Mouse (Mus musculus) ES-Bruce4 (cell line): Measurements from ENCODE around the gene Zfp664. TPM values are rescaled to one million over a fixed set of nuclear protein-coding genes. Genes with fewer than 3 reads are reported as not detected.

Experiments used
- H3K27ac ChIP-seq: 2 replicates; pipeline ENCODE4 v1.5.1; 2012; ENCODE audit warnings: low read length, inconsistent platforms; ENCODE audit not compliant: insufficient read depth
- H3K27me3 ChIP-seq: 2 replicates; pipeline ENCODE4 v1.6.1; 2012; ENCODE audit warnings: mild to moderate bottlenecking, low read length, inconsistent platforms; ENCODE audit not compliant: control insufficient read depth, poor library complexity, insufficient read depth, severe bottlenecking
- H3K36me3 ChIP-seq: 2 replicates; pipeline ENCODE4 v1.6.1; 2012; ENCODE audit warnings: inconsistent platforms, mild to moderate bottlenecking, low read length, moderate library complexity; ENCODE audit not compliant: control insufficient read depth, poor library complexity, insufficient read depth, severe bottlenecking
- H3K4me1 ChIP-seq: one replicate; pipeline ENCODE4 v1.8.1; 2011; ENCODE audit warnings: low read length; ENCODE audit not compliant: control insufficient read depth, insufficient read depth
- H3K4me3 ChIP-seq: 2 replicates; pipeline ENCODE4 v1.5.1; 2011; ENCODE audit warnings: low read depth, mild to moderate bottlenecking, low read length
- H3K9ac ChIP-seq: 2 replicates; pipeline ENCODE4 v1.6.1; 2012; ENCODE audit warnings: low read depth, mild to moderate bottlenecking, inconsistent platforms; ENCODE audit not compliant: poor library complexity, severe bottlenecking
- H3K9me3 ChIP-seq: replicated peaks from 2 replicates; pipeline ENCODE4 v1.6.1; 2012; ENCODE audit warnings: mild to moderate bottlenecking, low read length, inconsistent platforms; ENCODE audit not compliant: control insufficient read depth, poor library complexity, insufficient read depth, severe bottlenecking
- CTCF ChIP-seq: IDR thresholded peaks from one replicate; pipeline ENCODE4 v1.8.1; 2011; ENCODE audit warnings: low read depth, low read length
- EP300 ChIP-seq: IDR thresholded peaks from 2 replicates; pipeline ENCODE4 v1.6.1; 2011; ENCODE audit warnings: low read depth, low read length; ENCODE audit not compliant: insufficient read depth
- POLR2A ChIP-seq: IDR thresholded peaks from one replicate; pipeline ENCODE4 v1.8.1; 2011; ENCODE audit warnings: low read length; ENCODE audit not compliant: insufficient read depth
- polyA plus RNA-seq: library from polyadenylated mRNA; stranded (reverse); fragments of >200 nt; gene quantifications from 2 replicates; pipeline ENCODE4 v1.2.4, GENCODE M21; 2011; ENCODE audit warnings: low read depth; ENCODE audit not compliant: missing spikeins, insufficient read depth, insufficient read length

Gene Zfp664
- polyA plus RNA-seq, 1 experiment, result 103 TPM

- Histone ChIP-seq H3K4me3 (no peak overlapping the region), H3K36me3 (0 out of 2 replicates have a peak, but pooled peaks cover 6% of the 10 kb centered on the region), H3K4me1 (peaks cover 3% of the 10 kb centered on the region), H3K9ac (no peak overlapping the region), H3K27ac (no peak overlapping the region), H3K9me3 (no peaks in the 10 kb centered on the region), H3K27me3 (no peaks in the 10 kb centered on the region)
- TF ChIP-seq POLR2A (no peak), CTCF (no peak), EP300 (no peak)
Measured at GRCm38 (mm10) chr5:124873096-124873495, 10.6 kb downstream of the Zfp664 start.

- Histone ChIP-seq H3K27me3 (no peaks in the 10 kb centered on the region), H3K9me3 (no peaks in the 10 kb centered on the region), H3K4me1 (peaks cover 3% of the 10 kb centered on the region), H3K27ac (no peak overlapping the region), H3K9ac (no peak overlapping the region), H3K36me3 (0 out of 2 replicates have a peak, but pooled peaks cover 6% of the 10 kb centered on the region), H3K4me3 (no peak overlapping the region)
- TF ChIP-seq CTCF (no peak), POLR2A (no peak), EP300 (no peak)
Measured at GRCm38 (mm10) chr5:124873890-124874601, 11.6 kb downstream of the Zfp664 start.

GRCm38 (mm10) chr5:124879251-124879650 is 16.8 kb downstream of the Zfp664 start:
- TF ChIP-seq EP300, result no peak
- Histone ChIP-seq H3K4me1 (peaks cover 3% of the 10 kb centered on the region), H3K9me3 (no peaks in the 10 kb centered on the region), H3K27ac (no peak overlapping the region), H3K36me3 (peaks cover 4% of the 10 kb centered on the region; the same call in 1 of the 2 replicates), H3K27me3 (no peaks in the 10 kb centered on the region), H3K4me3 (no peak overlapping the region), H3K9ac (no peak overlapping the region)

GRCm38 (mm10) chr5:124879801-124880200 is 17.3 kb downstream of the Zfp664 start:
- Histone ChIP-seq H3K4me1 (peaks cover 2% of the 10 kb centered on the region), H3K4me3 (no peak overlapping the region), H3K36me3 (peaks cover 5% of the 10 kb centered on the region), H3K27ac (no peak overlapping the region), H3K9ac (no peak overlapping the region), H3K27me3 (no peaks in the 10 kb centered on the region), H3K9me3 (no peaks in the 10 kb centered on the region)
- no peak for TF ChIP-seq CTCF
- TF ChIP-seq POLR2A, result no peak
- TF ChIP-seq EP300, result no peak

GRCm38 (mm10) chr5:124883877-124884276 is 21.4 kb downstream of the Zfp664 start:
- TF ChIP-seq EP300 (no peak), CTCF (no peak), POLR2A (no peak)
- Histone ChIP-seq H3K4me1 (no peaks in the 10 kb centered on the region), H3K4me3 (no peak overlapping the region), H3K9me3 (no peaks in the 10 kb centered on the region), H3K27ac (no peak overlapping the region), H3K27me3 (no peaks in the 10 kb centered on the region), H3K9ac (no peak overlapping the region), H3K36me3 (peaks cover 24% of the 10 kb centered on the region)

GRCm38 (mm10) chr5:124888661-124889060 is 26.2 kb downstream of the Zfp664 start:
- Histone ChIP-seq H3K9ac (no peak overlapping the region), H3K27me3 (no peaks in the 10 kb centered on the region), H3K4me3 (no peak overlapping the region), H3K27ac (no peak overlapping the region), H3K36me3 (peaks cover 24% of the 10 kb centered on the region), H3K4me1 (no peaks in the 10 kb centered on the region), H3K9me3 (no peaks in the 10 kb centered on the region)
- TF ChIP-seq EP300, result no peak
- TF ChIP-seq POLR2A, result no peak
- TF ChIP-seq CTCF, result no peak
